Comparison of ENCODE assay signal across 18 mouse cellular contexts in the genomic region with DNA sequence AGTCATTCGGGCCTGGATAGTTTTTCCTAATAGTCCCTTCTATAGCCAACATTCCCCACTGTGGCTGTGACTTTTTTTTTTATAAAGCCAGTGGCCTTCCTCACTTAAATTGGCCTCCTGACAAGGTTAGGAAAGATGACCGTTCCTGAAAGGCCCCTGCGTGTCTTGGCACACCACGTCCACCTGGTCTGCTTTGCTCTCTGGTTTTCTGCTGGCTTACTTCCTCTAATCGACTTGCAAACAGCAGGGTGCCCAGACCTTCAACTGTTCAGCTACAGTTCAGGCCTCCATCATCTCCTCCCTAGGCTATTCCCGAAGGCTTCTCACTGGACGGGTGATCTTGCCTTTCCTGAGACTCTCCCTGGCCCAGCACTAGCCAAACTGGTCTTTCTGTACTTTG. TPM values are rescaled to one million over a fixed set of nuclear protein-coding genes. Genes with fewer than 3 reads are reported as not detected.
A peak's percentile ranks its signal among the peaks of the same experiment; 100 is the strongest.
DNase-seq lines count a peak whose midpoint lies in the region; ATAC-seq lines count a peak whose summit lies in the region.
"Had no signal": no experiment of that assay in that cellular context is flagged by ENCODE, and none has a peak within 500 bp of the region (broad histone marks: within the 10 kb centered on the region; RNA-seq: fewer than 3 reads in every experiment).

No protein-coding gene starts in this region.

- H3K27ac ChIP-seq in midbrain, embryonic 11.5 days (ENCODE audit: low read depth, low read length): no peak overlapping the region
- H3K27ac ChIP-seq in midbrain, embryonic 15.5 days: no peak overlapping the region
- H3K27ac ChIP-seq in heart, embryonic 12.5 days (ENCODE audit: poor library complexity, severe bottlenecking): no peak overlapping the region
- H3K27ac ChIP-seq: embryonic facial prominence, embryonic 12.5 days; heart, adult 2 months; hindbrain, embryonic 14.5 days; kidney, postnatal 0 days; liver, embryonic 14.5 days had no signal

- H3K36me3 ChIP-seq in midbrain, embryonic 11.5 days (ENCODE audit: control insufficient read depth, insufficient read depth, low read length): peaks cover 2% of the 10 kb centered on the region; the same call in 1 of the 2 replicates
- H3K36me3 ChIP-seq in midbrain, embryonic 15.5 days (replicated peaks): peaks cover 10% of the 10 kb centered on the region
- H3K36me3 ChIP-seq in megakaryocyte, embryonic 14.5 days (replicated peaks; ENCODE audit: low read length): peaks cover 68% of the 10 kb centered on the region
- peaks cover 16% of the 10 kb centered on the region for H3K36me3 ChIP-seq in heart, embryonic 12.5 days

- H3K9me3 ChIP-seq in midbrain, embryonic 11.5 days (ENCODE audit: control insufficient read depth, low read length): no peaks in the 10 kb centered on the region
- no peaks in the 10 kb centered on the region for H3K9me3 ChIP-seq in midbrain, embryonic 15.5 days
- H3K9me3 ChIP-seq in megakaryocyte, embryonic 14.5 days: no peaks in the 10 kb centered on the region
- no peaks in the 10 kb centered on the region for H3K9me3 ChIP-seq in heart, embryonic 12.5 days (replicated peaks)
- H3K9me3 ChIP-seq: embryonic facial prominence, embryonic 12.5 days had no signal

- H3K9ac ChIP-seq in midbrain, embryonic 11.5 days (ENCODE audit: low read length): no peak overlapping the region
- no peak overlapping the region for H3K9ac ChIP-seq in midbrain, embryonic 15.5 days
- H3K9ac ChIP-seq in heart, embryonic 12.5 days: no peak overlapping the region
- H3K9ac ChIP-seq: embryonic facial prominence, embryonic 12.5 days; forebrain, postnatal 0 days; hindbrain, embryonic 14.5 days; liver, embryonic 14.5 days; lung, embryonic 14.5 days had no signal

- no peak overlapping the region for H3K4me3 ChIP-seq in midbrain, embryonic 11.5 days (ENCODE audit: low read depth, low read length)
- no peak overlapping the region for H3K4me3 ChIP-seq in midbrain, embryonic 15.5 days
- H3K4me3 ChIP-seq in megakaryocyte, embryonic 14.5 days (replicated peaks): peak overlapping the region; percentile 5
- H3K4me3 ChIP-seq in heart, embryonic 12.5 days: no peak overlapping the region
- H3K4me3 ChIP-seq: embryonic facial prominence, embryonic 12.5 days; heart, adult 2 months had no signal

- H3K4me2 ChIP-seq in midbrain, embryonic 11.5 days: no peak overlapping the region
- no peak overlapping the region for H3K4me2 ChIP-seq in midbrain, embryonic 15.5 days
- H3K4me2 ChIP-seq in heart, embryonic 12.5 days: no peak overlapping the region
- H3K4me2 ChIP-seq: embryonic facial prominence, embryonic 12.5 days; hindbrain, embryonic 14.5 days; lung, embryonic 14.5 days had no signal

- H3K27me3 ChIP-seq in midbrain, embryonic 11.5 days (ENCODE audit: control insufficient read depth, insufficient read depth, low read length): no peaks in the 10 kb centered on the region
- no peaks in the 10 kb centered on the region for H3K27me3 ChIP-seq in midbrain, embryonic 15.5 days (replicated peaks)
- no peaks in the 10 kb centered on the region for H3K27me3 ChIP-seq in megakaryocyte, embryonic 14.5 days (replicated peaks)
- no peaks in the 10 kb centered on the region for H3K27me3 ChIP-seq in heart, embryonic 12.5 days (replicated peaks)
- H3K27me3 ChIP-seq: embryonic facial prominence, embryonic 12.5 days had no signal

- ATAC-seq in midbrain, embryonic 11.5 days (ENCODE audit: low FRiP score): no peak
- no peak for ATAC-seq in midbrain, embryonic 15.5 days (replicated peaks)
- no peak for ATAC-seq in heart, embryonic 12.5 days (ENCODE audit: insufficient number of reproducible peaks, low FRiP score)
- no peak for ATAC-seq in inflammation-experienced regulatory T-cells, adult 6 months
- ATAC-seq: activated CD4-positive, CD25-positive, alpha-beta regulatory T cell, adult 4 months; forebrain, postnatal 0 days had no signal

- no peaks in the 10 kb centered on the region for H3K4me1 ChIP-seq in midbrain, embryonic 11.5 days (ENCODE audit: control insufficient read depth, insufficient read depth, low read length)
- no peaks in the 10 kb centered on the region for H3K4me1 ChIP-seq in midbrain, embryonic 15.5 days
- H3K4me1 ChIP-seq in megakaryocyte, embryonic 14.5 days: peaks cover 80% of the 10 kb centered on the region
- peaks cover 7% of the 10 kb centered on the region for H3K4me1 ChIP-seq in heart, embryonic 12.5 days (replicated peaks)

- peak; percentile 22 for DNase-seq in kidney, adult 11 months
- no peak for DNase-seq in kidney, adult 8-10 months
- peak; percentile 45 for DNase-seq in midbrain, embryonic 11.5 days (ENCODE audit: low spot score, missing footprints)
- DNase-seq: adrenal gland, adult 8-10 months; forebrain, postnatal 0 days; gastrocnemius, postnatal 14 days; heart, adult 2 months; lung, embryonic 14.5 days; thymus, postnatal 14 days had no signal

- WGBS in midbrain, embryonic 11.5 days: 80% methylated on average over 7 of the region's 7 CpGs
- WGBS in midbrain, embryonic 15.5 days: 77% methylated on average over 7 of the region's 7 CpGs
- 74% methylated on average over 7 of the region's 7 CpGs for WGBS in heart, embryonic 12.5 days

RNA-seq across cellular contexts. Expression of a gene that starts 10.8 kb away (rescaled TPM):
- 151 and 165 TPM in 2 replicates for polyA plus RNA-seq in midbrain, embryonic 11.5 days (2014; fragmentation: Nextera tagmentation; extraction: Ambion mirVana)
- 225 and 245 TPM in 2 replicates for polyA plus RNA-seq in midbrain, embryonic 15.5 days (2015; fragmentation: Nextera tagmentation; extraction: Ambion mirVana)
- 5.7 and 12.1 TPM in 2 replicates for polyA plus RNA-seq in megakaryocyte, embryonic 14.5 days (2012; ENCODE audit: insufficient read depth, low replicate concordance)
- polyA plus RNA-seq in heart, embryonic 12.5 days (2016; fragmentation: Nextera tagmentation; extraction: Ambion mirVana): 59.1 and 62.4 TPM in 2 replicates
- polyA plus RNA-seq in inflammation-experienced regulatory T-cells, adult 6 months (2017; shearing (Covaris generic)): 100 to 1,000 TPM in 1 of 3 experiments, 10 to 100 TPM in 2; 46.2 to 129 (median 63.6) TPM

RNA-seq across cellular contexts. Expression of a gene that starts 10.9 kb away (rescaled TPM):
- polyA plus RNA-seq in midbrain, embryonic 11.5 days (2014; fragmentation: Nextera tagmentation; extraction: Ambion mirVana): 8.6 and 11.6 TPM in 2 replicates
- polyA plus RNA-seq in midbrain, embryonic 15.5 days (2015; fragmentation: Nextera tagmentation; extraction: Ambion mirVana): 7.8 and 7.9 TPM in 2 replicates
- polyA plus RNA-seq in megakaryocyte, embryonic 14.5 days (2012; ENCODE audit: insufficient read depth, low replicate concordance): 0.03 TPM in 1 of 2 replicates, not detected in the other
- polyA plus RNA-seq in heart, embryonic 12.5 days (2016; fragmentation: Nextera tagmentation; extraction: Ambion mirVana): 11.2 and 14.2 TPM in 2 replicates
- polyA plus RNA-seq in inflammation-experienced regulatory T-cells, adult 6 months (2017; shearing (Covaris generic)): 10 to 100 TPM; 39.6 to 49.3 (median 41.3) TPM

Comparison
In these comparisons a context has a peak if more than half of its experiments do, and no peak if none do; other contexts are left out.
1. DNase-seq: peak in kidney, adult 11 months (single experiment) and midbrain, embryonic 11.5 days (single experiment); none in kidney, adult 8-10 months (0 of 2).